Mouse (Mus musculus) adrenal gland, postnatal 36 days (tissue): Measurements from ENCODE around the gene H2afy2. TPM values are rescaled to one million over a fixed set of nuclear protein-coding genes. Genes with fewer than 3 reads are reported as not detected.
A peak's percentile ranks its signal among the peaks of the same experiment; 100 is the strongest.

ENCODE experiments used
- DNase-seq, 2 experiments: peaks; one replicate each; pipeline ENCODE4 v3.0.0; 2021; ENCODE audit warnings: mixed read lengths in 1 of 2
- total RNA-seq, 2 experiments: library from RNA; stranded (reverse); gene quantifications; 2 replicates each; pipeline ENCODE4 v1.2.3; 2021

H2afy2 gene
- total RNA-seq, 2 experiments from 2014 or later: 9.1 to 9.4 TPM

- peak in 1 of 2 experiments; percentile 13 for DNase-seq
Observed at GRCm38 (mm10) chr10:61784414-61784813, 467 bp upstream of the H2afy2 start.

- peak; percentile 73 to 81 for DNase-seq
Observed at GRCm38 (mm10) chr10:61782799-61783611, 942 bp downstream of the H2afy2 start.

GRCm38 (mm10) chr10:61781461-61782128, 2.4 kb downstream of the H2afy2 start:
- DNase-seq: no peak

GRCm38 (mm10) chr10:61766806-61767205, 17.1 kb downstream of the H2afy2 start:
- DNase-seq: no peak

- DNase-seq: no peak
Observed at GRCm38 (mm10) chr10:61765558-61765957, 18.4 kb downstream of the H2afy2 start.

- DNase-seq: no peak
Observed at GRCm38 (mm10) chr10:61764689-61765088, 19.3 kb downstream of the H2afy2 start.

- peak; percentile 54 to 61 for DNase-seq
Observed at GRCm38 (mm10) chr10:61759869-61760268, 24.1 kb downstream of the H2afy2 start.

GRCm38 (mm10) chr10:61758904-61759303, 25.0 kb downstream of the H2afy2 start:
- no peak for DNase-seq

GRCm38 (mm10) chr10:61757022-61757421, 26.9 kb downstream of the H2afy2 start:
- no peak for DNase-seq

- DNase-seq: no peak
Observed at GRCm38 (mm10) chr10:61753071-61753470, 30.9 kb downstream of the H2afy2 start.

GRCm38 (mm10) chr10:61751534-61752219, 32.3 kb downstream of the H2afy2 start:
- peak; percentile 58 to 72 for DNase-seq

- no peak for DNase-seq
Observed at GRCm38 (mm10) chr10:61750014-61750413, 33.9 kb downstream of the H2afy2 start.

- DNase-seq: no peak
Observed at GRCm38 (mm10) chr10:61747302-61747701, 36.6 kb downstream of the H2afy2 start.

GRCm38 (mm10) chr10:61745133-61745532, 38.8 kb downstream of the H2afy2 start:
- DNase-seq: peak; percentile 54 to 63

GRCm38 (mm10) chr10:61742336-61742735, 41.6 kb downstream of the H2afy2 start:
- peak; percentile 28 to 45 for DNase-seq

GRCm38 (mm10) chr10:61741873-61742272, 42.1 kb downstream of the H2afy2 start:
- no peak for DNase-seq

GRCm38 (mm10) chr10:61741306-61741705, 42.6 kb downstream of the H2afy2 start:
- DNase-seq: peak; percentile 64 to 77

- peak; percentile 65 to 67 for DNase-seq
Observed at GRCm38 (mm10) chr10:61738126-61738525, 45.8 kb downstream of the H2afy2 start.

GRCm38 (mm10) chr10:61737537-61737936, 46.4 kb downstream of the H2afy2 start:
- no peak for DNase-seq

- no peak for DNase-seq
Observed at GRCm38 (mm10) chr10:61736671-61737078, 47.3 kb downstream of the H2afy2 start.

- DNase-seq: peak in 1 of 2 experiments; percentile 56
Observed at GRCm38 (mm10) chr10:61734377-61734776, 49.6 kb downstream of the H2afy2 start.

- no peak for DNase-seq
Observed at GRCm38 (mm10) chr10:61730171-61730570, 53.8 kb downstream of the H2afy2 start.

GRCm38 (mm10) chr10:61729181-61729580, 54.8 kb downstream of the H2afy2 start:
- no peak for DNase-seq
